Mouse (Mus musculus): Measurements from ENCODE around the gene Elavl1. TPM values are rescaled to one million over a fixed set of nuclear protein-coding genes. Genes with fewer than 3 reads are reported as not detected.

Elavl1 gene
- 80.2 and 88.6 TPM in 2 replicates for polyA plus RNA-seq (2015; fragmentation: Nextera tagmentation; extraction: Ambion mirVana)

DNA sequence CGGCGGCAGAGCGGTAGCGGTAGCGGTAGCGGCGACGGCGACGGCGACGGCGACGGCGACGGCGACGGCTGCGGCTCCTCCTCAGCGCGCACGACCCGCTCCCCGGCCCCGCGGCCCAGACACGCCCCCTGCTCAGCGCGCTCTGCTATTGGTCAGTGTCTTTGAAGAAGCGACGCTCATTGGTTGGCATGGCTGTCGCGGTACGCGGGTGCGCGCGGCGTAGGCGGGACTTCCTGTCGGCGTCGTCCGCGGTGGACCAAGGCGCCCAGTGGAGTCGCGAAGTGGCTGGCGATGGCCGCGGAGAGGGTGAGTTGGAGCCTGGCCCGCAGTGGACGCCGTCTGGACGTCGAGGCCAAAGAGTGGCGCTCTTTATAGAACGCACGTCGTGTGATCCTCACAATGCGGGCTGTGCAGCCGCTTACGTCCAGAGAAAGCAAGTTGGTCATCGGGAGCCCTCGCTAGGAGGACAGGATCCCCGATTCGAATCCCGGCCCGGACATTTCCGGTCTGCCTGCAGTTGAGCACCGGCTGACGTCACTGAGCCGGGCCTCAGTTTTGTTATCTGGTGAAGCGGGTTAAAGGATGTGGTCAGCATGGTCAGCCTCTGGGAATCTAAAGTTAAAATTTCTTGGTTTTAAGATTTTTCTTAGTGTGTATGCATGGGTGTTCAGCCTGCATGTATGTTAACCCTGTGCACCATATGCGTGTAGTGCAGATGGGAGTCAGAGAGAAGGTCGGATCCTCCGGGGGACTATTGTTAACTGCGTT lies at the start of gene Elavl1, which contains the start of gene Ccl25:
Gene Elavl1 (minus strand): TSS at position 431 of the 768 bp plus-strand sequence.
Gene Ccl25 (plus strand): TSS at position 228 of the 768 bp plus-strand sequence.
- Histone ChIP-seq H3K36me3 (ENCODE audit: control insufficient read depth, insufficient read depth, low read length) (peaks cover 15% of the 10 kb centered on the region), H3K9ac (ENCODE audit: low read length) (peak within 1 kb of the TSS; percentile 98), H3K4me2 (replicated peaks; ENCODE audit: low read depth) (peak within 1 kb of the TSS; percentile 53), H3K9me3 (ENCODE audit: control insufficient read depth, low read length) (no peaks in the 10 kb centered on the region), H3K4me3 (ENCODE audit: low read depth, low read length) (peak within 1 kb of the TSS; percentile 99), H3K27me3 (ENCODE audit: control insufficient read depth, insufficient read depth, low read length) (no peaks in the 10 kb centered on the region), H3K27ac (replicated peaks) (peak within 1 kb of the TSS; percentile 92), H3K4me1 (replicated peaks; ENCODE audit: control insufficient read depth, insufficient read depth) (peaks cover 4% of the 10 kb centered on the region; the same call in 1 of the 2 replicates)
- TF ChIP-seq EP300 (optimal IDR thresholded peaks at IDR 0.05) (peak; percentile 44), CTCF (IDR thresholded peaks at IDR 0.05; ENCODE audit: low read depth) (no peak; the same call in 1 of the 2 replicates)
- peak; percentile 99 for ATAC-seq (ENCODE audit: low FRiP score, low TSS enrichment)
- WGBS: under 1% methylated on average over 64 of the region's 78 CpGs
- peak; percentile 98 for DNase-seq (ENCODE audit: low spot score)

- no peak for ATAC-seq (ENCODE audit: low FRiP score, low TSS enrichment)
- no peaks in the 10 kb centered on the region for H3K4me1 ChIP-seq (replicated peaks; ENCODE audit: control insufficient read depth, insufficient read depth)
- H3K9me3 ChIP-seq (ENCODE audit: control insufficient read depth, low read length): no peaks in the 10 kb centered on the region
- TF ChIP-seq CTCF (IDR thresholded peaks at IDR 0.05; ENCODE audit: low read depth) (peak; percentile 67), EP300 (optimal IDR thresholded peaks at IDR 0.05) (no peak)
- H3K4me2 ChIP-seq (replicated peaks; ENCODE audit: low read depth): no peak overlapping the region
- WGBS: 74% methylated on average over 2 of the region's 2 CpGs
- no peaks in the 10 kb centered on the region for H3K27me3 ChIP-seq (ENCODE audit: control insufficient read depth, insufficient read depth, low read length)
- H3K27ac ChIP-seq (replicated peaks): no peak overlapping the region
- DNase-seq (ENCODE audit: low spot score): no peak
- H3K36me3 ChIP-seq (ENCODE audit: control insufficient read depth, insufficient read depth, low read length): no peaks in the 10 kb centered on the region
- no peak overlapping the region for H3K9ac ChIP-seq (ENCODE audit: low read length)
- H3K4me3 ChIP-seq (ENCODE audit: low read depth, low read length): no peak overlapping the region
Measured at GRCm38 (mm10) chr8:4372657-4373056, 47.4 kb upstream of the Elavl1 start.

DNA sequence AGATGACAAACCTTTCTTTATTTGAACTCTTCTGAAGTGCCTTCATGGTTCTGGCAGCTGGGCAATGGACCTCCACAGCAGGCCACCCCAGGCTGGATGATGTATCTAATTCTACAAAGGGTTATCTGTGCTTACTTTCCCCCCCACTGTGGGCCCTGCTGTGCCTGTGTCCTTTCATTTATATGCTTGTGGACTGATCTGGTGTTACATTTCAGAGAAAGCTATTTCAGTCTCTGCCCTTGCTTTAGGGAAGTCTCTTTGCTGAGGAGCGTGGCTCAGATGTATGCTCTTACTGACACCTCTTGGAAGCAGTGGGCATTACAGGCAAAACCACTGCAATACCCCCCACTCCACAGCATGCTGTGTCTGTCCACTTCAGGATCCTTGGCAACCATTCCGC lies 44.9 kb upstream of the Elavl1 start:
- Histone ChIP-seq H3K9ac (ENCODE audit: low read length) (no peak overlapping the region), H3K9me3 (ENCODE audit: control insufficient read depth, low read length) (no peaks in the 10 kb centered on the region), H3K27ac (replicated peaks) (no peak overlapping the region), H3K36me3 (ENCODE audit: control insufficient read depth, insufficient read depth, low read length) (no peaks in the 10 kb centered on the region), H3K4me1 (replicated peaks; ENCODE audit: control insufficient read depth, insufficient read depth) (no peaks in the 10 kb centered on the region), H3K27me3 (ENCODE audit: control insufficient read depth, insufficient read depth, low read length) (no peaks in the 10 kb centered on the region), H3K4me3 (ENCODE audit: low read depth, low read length) (no peak overlapping the region), H3K4me2 (replicated peaks; ENCODE audit: low read depth) (no peak overlapping the region)
- DNase-seq (ENCODE audit: low spot score) (no peak), ATAC-seq (ENCODE audit: low FRiP score, low TSS enrichment) (peak; percentile 63)
- 32% methylated on average over 2 of the region's 2 CpGs for WGBS
- TF ChIP-seq EP300 (optimal IDR thresholded peaks at IDR 0.05): no peak
- peak; percentile 66 for TF ChIP-seq CTCF (IDR thresholded peaks at IDR 0.05; ENCODE audit: low read depth)

- Histone ChIP-seq H3K4me1 (replicated peaks; ENCODE audit: control insufficient read depth, insufficient read depth) (no peaks in the 10 kb centered on the region), H3K4me2 (replicated peaks; ENCODE audit: low read depth) (no peak overlapping the region), H3K9me3 (ENCODE audit: control insufficient read depth, low read length) (no peaks in the 10 kb centered on the region), H3K27me3 (ENCODE audit: control insufficient read depth, insufficient read depth, low read length) (no peaks in the 10 kb centered on the region), H3K36me3 (ENCODE audit: control insufficient read depth, insufficient read depth, low read length) (no peaks in the 10 kb centered on the region), H3K4me3 (ENCODE audit: low read depth, low read length) (no peak overlapping the region), H3K9ac (ENCODE audit: low read length) (no peak overlapping the region), H3K27ac (replicated peaks) (no peak overlapping the region)
- ATAC-seq (ENCODE audit: low FRiP score, low TSS enrichment) (no peak), DNase-seq (ENCODE audit: low spot score) (no peak)
- TF ChIP-seq EP300 (optimal IDR thresholded peaks at IDR 0.05) (no peak), CTCF (IDR thresholded peaks at IDR 0.05; ENCODE audit: low read depth) (no peak)
- 83% methylated on average over 4 of the region's 4 CpGs for WGBS
Measured at GRCm38 (mm10) chr8:4368470-4368869, 43.3 kb upstream of the Elavl1 start.

DNA sequence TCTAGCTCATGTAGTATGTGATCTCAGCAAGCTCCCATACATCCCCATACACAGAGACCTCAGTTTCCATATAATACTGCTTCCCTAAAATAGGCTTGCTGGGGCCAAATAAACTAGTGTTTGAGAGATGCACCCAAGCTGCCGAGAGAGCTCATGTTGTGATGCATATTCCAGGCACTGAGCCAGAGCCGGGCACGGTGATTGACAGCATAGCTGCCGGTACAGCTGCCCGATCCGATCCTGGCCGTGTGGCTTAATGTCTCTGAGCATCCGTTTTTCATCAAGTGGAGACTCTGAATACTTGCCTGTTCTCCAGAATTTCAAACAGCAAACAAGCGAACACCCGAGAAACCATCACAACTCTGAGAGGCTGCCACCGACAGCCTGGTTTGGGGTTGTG lies 42.6 kb upstream of the Elavl1 start:
- H3K4me1 ChIP-seq (replicated peaks; ENCODE audit: control insufficient read depth, insufficient read depth): no peaks in the 10 kb centered on the region
- no peak overlapping the region for H3K27ac ChIP-seq (replicated peaks)
- no peak for ATAC-seq (ENCODE audit: low FRiP score, low TSS enrichment)
- H3K27me3 ChIP-seq (ENCODE audit: control insufficient read depth, insufficient read depth, low read length): no peaks in the 10 kb centered on the region
- H3K9me3 ChIP-seq (ENCODE audit: control insufficient read depth, low read length): no peaks in the 10 kb centered on the region
- 78% methylated on average over 11 of the region's 11 CpGs for WGBS
- H3K36me3 ChIP-seq (ENCODE audit: control insufficient read depth, insufficient read depth, low read length): no peaks in the 10 kb centered on the region
- DNase-seq (ENCODE audit: low spot score): no peak
- TF ChIP-seq CTCF (IDR thresholded peaks at IDR 0.05; ENCODE audit: low read depth) (no peak), EP300 (optimal IDR thresholded peaks at IDR 0.05) (no peak)
- H3K4me2 ChIP-seq (replicated peaks; ENCODE audit: low read depth): no peak overlapping the region
- no peak overlapping the region for H3K4me3 ChIP-seq (ENCODE audit: low read depth, low read length)
- no peak overlapping the region for H3K9ac ChIP-seq (ENCODE audit: low read length)

- Histone ChIP-seq H3K4me1 (replicated peaks; ENCODE audit: control insufficient read depth, insufficient read depth) (no peaks in the 10 kb centered on the region), H3K27me3 (ENCODE audit: control insufficient read depth, insufficient read depth, low read length) (no peaks in the 10 kb centered on the region), H3K27ac (replicated peaks) (no peak overlapping the region), H3K4me3 (ENCODE audit: low read depth, low read length) (no peak overlapping the region), H3K9me3 (ENCODE audit: control insufficient read depth, low read length) (no peaks in the 10 kb centered on the region), H3K9ac (ENCODE audit: low read length) (no peak overlapping the region), H3K36me3 (ENCODE audit: control insufficient read depth, insufficient read depth, low read length) (no peaks in the 10 kb centered on the region), H3K4me2 (replicated peaks; ENCODE audit: low read depth) (no peak overlapping the region)
- TF ChIP-seq EP300 (optimal IDR thresholded peaks at IDR 0.05): no peak
- no peak for TF ChIP-seq CTCF (IDR thresholded peaks at IDR 0.05; ENCODE audit: low read depth)
- WGBS: 86% methylated on average over 3 of the region's 3 CpGs
- ATAC-seq (ENCODE audit: low FRiP score, low TSS enrichment) (no peak), DNase-seq (ENCODE audit: low spot score) (no peak)
Measured at GRCm38 (mm10) chr8:4366189-4366588, 41.0 kb upstream of the Elavl1 start.
